Mouse (Mus musculus) monocyte, adult 5-6 weeks (primary cell): ENCODE data around the gene Olfr160. TPM values are rescaled to one million over a fixed set of nuclear protein-coding genes. Genes with fewer than 3 reads are reported as not detected.

Source experiments
- ATAC-seq: fragments of 153-309, 156-312 bp; replicated peaks from 2 replicates; pipeline ENCODE4 v1.8.0; 2017; ENCODE audit warnings: mild to moderate bottlenecking; ENCODE audit not compliant: low TSS enrichment, insufficient number of reproducible peaks, severe bottlenecking, poor library complexity, low FRiP score
- total RNA-seq: library from RNA; stranded (forward); fragments of 200-1000, 200-491, 200-594 nt; gene quantifications from 3 replicates; pipeline ENCODE4 v1.2.3, GENCODE M21; 2017

The Olfr160 gene
- not detected in 3 replicates for total RNA-seq

- no peak for ATAC-seq
Measured at GRCm38 (mm10) chr9:37716150-37716549, at the start of gene Olfr160. Olfr160 (minus strand) TSS chr9:37716250.

GRCm38 (mm10) chr9:37762541-37762940, 46.5 kb upstream of the Olfr160 start:
- ATAC-seq, result no peak

GRCm38 (mm10) chr9:37761728-37762127, 45.7 kb upstream of the Olfr160 start:
- ATAC-seq, result no peak

GRCm38 (mm10) chr9:37752006-37752405, 36.0 kb upstream of the Olfr160 start:
- no peak for ATAC-seq

GRCm38 (mm10) chr9:37751467-37751866, 35.4 kb upstream of the Olfr160 start:
- no peak for ATAC-seq

- ATAC-seq, result no peak
Measured at GRCm38 (mm10) chr9:37750319-37751075, 34.4 kb upstream of the Olfr160 start.

GRCm38 (mm10) chr9:37744806-37745205, 28.8 kb upstream of the Olfr160 start, which contains the start of gene Olfr874:
Olfr874 (plus strand) TSS chr9:37745106.
- no peak for ATAC-seq

GRCm38 (mm10) chr9:37734310-37734709, 18.3 kb upstream of the Olfr160 start:
- no peak for ATAC-seq

- no peak for ATAC-seq
Measured at GRCm38 (mm10) chr9:37689970-37690686, 25.9 kb downstream of the Olfr160 start.

- ATAC-seq, result no peak
Measured at GRCm38 (mm10) chr9:37687941-37688303, 28.1 kb downstream of the Olfr160 start.

- no peak for ATAC-seq
Measured at GRCm38 (mm10) chr9:37687288-37687940, 28.6 kb downstream of the Olfr160 start.

- no peak for ATAC-seq
Measured at GRCm38 (mm10) chr9:37681123-37681522, 34.9 kb downstream of the Olfr160 start.

- ATAC-seq, result no peak
Measured at GRCm38 (mm10) chr9:37675287-37675686, 40.8 kb downstream of the Olfr160 start.

- no peak for ATAC-seq
Measured at GRCm38 (mm10) chr9:37670261-37670660, 45.8 kb downstream of the Olfr160 start.

- no peak for ATAC-seq
Measured at GRCm38 (mm10) chr9:37669678-37670077, 46.4 kb downstream of the Olfr160 start.

- ATAC-seq, result no peak
Measured at GRCm38 (mm10) chr9:37669115-37669514, 46.9 kb downstream of the Olfr160 start, which contains the start of gene Panx3. Panx3 (minus strand) TSS chr9:37669235.

- no peak for ATAC-seq
Measured at GRCm38 (mm10) chr9:37666045-37666444, 50.0 kb downstream of the Olfr160 start.

GRCm38 (mm10) chr9:37664604-37665003, 51.4 kb downstream of the Olfr160 start:
- no peak for ATAC-seq

- no peak for ATAC-seq
Measured at GRCm38 (mm10) chr9:37663210-37663609, 52.8 kb downstream of the Olfr160 start.
